Mouse (Mus musculus) liver, embryonic 14.5 days (tissue): ENCODE results near the gene Ifitm6.

Experiments used
- CTCF ChIP-seq: IDR thresholded peaks from 2 replicates; pipeline ENCODE4 v1.5.1; 2016; ENCODE audit warnings: antibody characterized with exemption, low read depth, control low read depth
- EP300 ChIP-seq: IDR thresholded peaks from 2 replicates; pipeline ENCODE4 v1.6.1; 2016; ENCODE audit warnings: antibody characterized with exemption, low read depth

- TF ChIP-seq CTCF (no peak), EP300 (no peak)
Observed at GRCm38 (mm10) chr7:141057541-141057940, 39.8 kb upstream of the Ifitm6 start.
